Mouse (Mus musculus) urinary bladder, postnatal 10 days (tissue): ENCODE results near the gene Casq2.

Source experiments
- DNase-seq: peaks from one replicate; pipeline ENCODE4 v3.0.0; 2022; ENCODE audit warnings: low spot score

Gene Casq2

DNA sequence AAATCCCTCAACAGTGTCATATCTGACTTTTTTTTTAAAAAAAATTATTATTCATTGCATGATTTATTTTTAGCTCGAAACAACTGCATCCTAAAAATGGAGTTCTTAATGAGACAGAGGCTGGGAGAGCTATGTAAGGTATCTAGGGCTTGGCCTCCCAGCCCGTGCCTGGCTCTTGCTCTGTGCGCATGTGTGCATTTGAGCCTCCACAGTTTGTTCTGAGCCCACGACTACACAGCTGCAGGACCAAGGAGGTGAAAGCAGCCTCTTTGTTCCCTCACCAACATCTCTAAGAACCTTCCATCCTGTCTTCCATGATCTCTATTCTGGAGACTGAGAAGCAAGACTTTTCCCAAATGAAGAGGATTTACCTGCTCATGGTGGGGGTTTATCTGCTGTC is at the start of gene Casq2:
Gene Casq2 (plus strand): TSS at position 133 of the 400 bp plus-strand sequence.
- no peak for DNase-seq

DNA sequence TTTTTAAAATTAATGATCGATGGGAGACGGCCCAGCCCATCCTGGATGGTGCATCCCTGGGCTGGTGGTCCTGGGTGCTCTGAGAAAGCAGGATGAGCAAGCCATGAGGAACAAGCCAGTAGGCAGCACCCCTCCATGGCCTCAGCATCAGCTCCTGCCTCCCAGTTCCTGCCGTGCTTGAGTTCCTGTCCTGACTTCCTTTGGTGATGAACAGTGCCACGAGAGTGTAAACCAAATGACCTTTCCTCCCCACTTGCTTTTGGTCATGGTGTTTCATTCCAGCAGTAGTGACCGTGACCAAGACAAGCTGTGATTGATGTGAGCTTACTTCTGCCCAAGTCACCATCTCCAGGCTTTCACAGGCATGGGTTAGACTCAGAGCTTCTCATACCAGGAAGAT is 48.4 kb upstream of the Casq2 start:
- DNase-seq: no peak

DNA sequence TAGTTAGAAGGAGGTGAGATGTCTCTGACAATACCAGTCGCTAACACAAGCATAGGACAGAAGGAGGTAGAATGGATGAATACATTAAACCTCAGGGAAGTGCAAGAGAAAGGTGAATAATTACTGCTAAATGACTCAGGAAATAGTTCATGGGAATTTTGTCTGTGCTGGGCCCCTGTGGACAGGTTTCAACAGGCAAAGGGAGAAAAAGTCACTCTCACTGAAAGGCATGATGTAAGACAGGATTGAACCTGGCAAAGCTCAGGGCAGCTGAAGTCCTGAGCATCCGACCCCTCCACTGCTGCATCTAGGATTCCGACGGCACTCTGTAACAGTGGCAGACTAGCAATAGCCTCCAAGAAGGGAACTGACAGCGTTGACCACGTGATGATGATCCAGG is 47.6 kb upstream of the Casq2 start:
- no peak for DNase-seq

DNA sequence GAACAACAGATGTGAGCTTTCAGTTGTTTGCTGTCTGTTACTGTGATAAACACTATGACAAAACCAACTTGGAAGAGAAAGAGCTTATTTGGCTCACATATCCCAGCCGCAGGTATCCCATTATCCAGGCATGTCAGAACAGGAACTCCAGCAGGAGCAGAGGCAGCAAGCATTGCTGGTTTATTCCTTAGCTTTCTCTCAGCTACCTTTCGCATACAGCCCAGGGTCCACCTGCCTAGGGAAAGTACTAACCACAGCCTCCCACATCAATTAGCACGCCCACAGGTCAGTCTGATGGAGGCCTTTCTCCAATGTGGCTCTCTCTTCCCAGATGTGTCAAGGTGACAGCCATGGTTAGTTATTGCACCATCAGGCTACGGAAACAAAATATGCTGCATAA is 44.6 kb upstream of the Casq2 start:
- DNase-seq: no peak

DNA sequence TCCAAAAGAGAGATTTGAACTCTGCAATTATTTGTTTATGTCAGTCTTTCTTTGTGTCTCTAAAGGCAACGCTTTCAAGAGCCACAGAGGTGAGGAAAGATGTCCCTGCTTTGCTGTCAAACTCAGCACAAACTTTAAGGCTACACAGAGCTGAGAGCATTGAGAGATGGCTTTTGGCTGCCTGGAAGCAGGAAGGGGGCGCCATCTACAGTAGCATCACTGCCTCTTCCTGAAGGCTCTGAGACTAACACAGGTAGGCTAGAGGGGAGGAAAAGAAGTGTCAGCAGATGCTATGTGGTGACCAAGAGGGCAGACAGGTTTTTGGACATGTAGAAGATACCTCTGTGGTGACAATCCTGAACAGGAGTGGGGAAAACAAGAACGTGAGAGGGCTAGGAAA is 41.1 kb upstream of the Casq2 start:
- DNase-seq: no peak

DNA sequence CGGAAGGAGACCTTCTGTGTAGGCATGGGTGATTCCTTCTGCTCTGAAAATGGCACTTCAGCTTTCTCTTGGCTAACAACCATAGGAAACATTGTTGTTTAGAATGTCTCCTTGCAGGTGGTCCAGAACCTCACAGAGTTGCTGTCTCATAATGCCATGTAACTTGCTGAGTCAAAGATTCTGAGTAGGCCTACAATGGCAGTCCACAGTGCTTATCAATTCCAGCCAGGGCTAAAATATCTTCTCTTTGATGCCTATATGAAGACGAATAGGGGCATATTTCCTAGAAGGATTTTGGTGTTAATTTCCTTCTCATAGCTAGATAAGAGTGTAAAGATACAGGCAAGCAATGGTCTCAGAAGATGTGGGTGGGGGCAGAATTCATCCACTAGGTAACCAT is 38.7 kb upstream of the Casq2 start:
- DNase-seq: no peak

DNA sequence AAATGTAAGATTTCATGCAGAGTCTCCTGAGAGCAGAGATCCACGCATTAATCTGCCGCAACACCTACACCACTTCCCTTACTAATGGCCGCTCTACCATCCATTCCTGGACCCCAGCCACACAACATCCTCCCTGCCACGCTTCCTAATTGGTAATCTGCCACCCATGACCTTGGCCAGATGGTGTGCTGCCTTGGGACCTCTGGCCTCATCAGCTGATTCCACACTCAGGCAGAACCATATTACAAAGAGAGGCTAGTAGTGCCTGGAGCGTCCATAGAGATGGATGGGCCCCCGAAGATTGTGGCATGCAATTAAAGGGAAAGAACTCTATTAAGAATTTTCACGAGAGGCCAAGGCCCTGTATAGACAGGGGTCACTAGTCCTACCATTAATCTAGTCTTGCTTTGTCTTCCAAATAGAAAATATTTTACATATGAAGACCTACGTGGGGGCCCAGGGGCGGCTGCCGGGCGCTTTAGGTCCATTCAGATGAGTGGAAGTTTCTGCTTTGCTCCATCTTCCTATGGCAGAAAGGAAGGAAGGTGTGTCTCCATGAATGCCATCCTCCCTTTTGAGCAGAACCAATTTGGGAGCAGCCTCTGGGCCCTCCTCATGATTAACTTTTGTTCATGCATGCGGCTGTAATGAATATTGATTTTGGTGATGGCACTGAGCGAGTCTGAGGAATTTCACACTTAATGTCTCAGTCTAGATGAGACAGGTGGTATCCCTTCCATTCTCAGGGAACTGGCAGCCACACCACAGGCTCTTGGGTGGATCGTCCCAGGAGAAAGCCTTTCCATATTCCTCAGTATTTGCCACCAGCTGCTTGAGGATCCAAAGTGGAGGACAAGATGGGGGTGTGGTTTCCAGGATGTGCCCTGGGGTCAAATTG is 36.8 kb upstream of the Casq2 start:
- DNase-seq: no peak

DNA sequence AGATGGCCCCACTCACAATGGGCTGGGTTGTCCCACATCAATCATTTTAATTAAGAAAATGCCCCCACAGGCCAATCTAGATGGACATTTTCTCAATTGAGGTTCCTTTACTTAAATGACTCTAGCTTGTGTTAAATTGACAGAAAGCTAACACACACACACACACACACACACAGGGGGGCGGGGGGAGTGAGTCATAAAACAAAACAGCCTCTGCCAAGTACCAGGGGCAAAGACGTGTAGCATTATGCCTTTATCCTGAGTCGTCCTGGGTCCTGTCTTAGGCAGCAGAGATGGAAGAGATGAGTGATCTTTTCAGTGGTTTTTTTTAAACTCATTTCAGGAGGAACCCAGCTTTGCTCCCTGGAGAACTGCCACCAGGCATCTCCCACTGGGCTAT is 34.2 kb upstream of the Casq2 start:
- DNase-seq: no peak

DNA sequence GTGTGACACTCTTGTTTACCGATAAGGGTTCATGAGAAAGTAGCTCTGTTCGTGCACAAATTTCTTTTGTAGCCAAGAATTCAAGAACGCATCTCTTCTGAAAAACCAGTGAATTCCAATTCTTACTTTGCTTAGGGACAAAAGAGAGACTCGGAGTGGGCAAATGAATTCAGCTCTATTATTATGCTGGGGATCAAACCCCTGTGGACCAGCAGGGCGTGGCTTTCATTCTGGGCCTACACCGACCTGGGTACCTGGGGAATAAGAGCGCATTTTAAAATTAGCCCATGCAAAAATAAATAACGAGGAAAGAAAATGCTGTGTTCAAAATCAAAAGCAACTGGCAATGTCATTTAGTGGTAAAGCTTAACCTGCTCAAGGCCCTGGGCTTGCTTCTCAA is 32.9 kb upstream of the Casq2 start:
- no peak for DNase-seq

DNA sequence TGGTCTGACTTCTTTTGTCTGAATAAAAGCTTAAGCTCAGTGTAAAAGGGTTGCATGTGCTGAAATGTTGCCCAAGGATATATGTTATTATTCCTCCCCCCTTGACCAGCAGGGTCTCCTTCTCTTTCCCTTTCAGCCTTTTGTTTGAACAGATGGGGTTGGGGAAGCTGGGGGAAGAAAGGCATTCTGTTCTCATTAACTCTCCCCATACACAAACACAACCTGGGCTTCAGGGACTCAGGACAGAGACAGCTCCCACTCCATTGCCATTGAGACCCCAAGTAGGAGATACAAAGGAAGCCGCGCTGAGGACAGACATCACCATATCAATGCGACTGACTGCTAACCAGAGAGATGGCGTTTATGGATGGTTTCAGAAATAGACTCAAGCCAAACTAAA is 30.3 kb upstream of the Casq2 start:
- no peak for DNase-seq

DNA sequence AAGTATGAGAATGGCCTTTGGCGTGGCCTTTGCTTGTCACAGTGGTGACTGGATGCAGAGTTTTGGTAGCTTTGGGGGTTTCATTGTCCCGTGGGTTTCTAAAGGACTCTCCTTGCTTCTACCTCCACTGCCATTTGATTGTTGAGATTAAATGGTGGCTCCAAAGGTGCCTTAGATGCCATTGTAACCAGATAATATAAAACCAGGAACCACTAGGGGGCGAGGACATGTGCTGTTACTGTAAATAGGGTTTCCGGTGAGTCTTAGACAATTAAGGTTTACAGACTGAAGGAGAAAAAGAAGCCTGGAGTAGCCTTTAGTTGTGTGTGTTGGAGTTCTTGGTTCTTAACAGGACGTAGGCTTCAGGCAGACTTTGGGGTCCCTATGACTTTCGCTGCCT is 26.1 kb upstream of the Casq2 start:
- no peak for DNase-seq

DNA sequence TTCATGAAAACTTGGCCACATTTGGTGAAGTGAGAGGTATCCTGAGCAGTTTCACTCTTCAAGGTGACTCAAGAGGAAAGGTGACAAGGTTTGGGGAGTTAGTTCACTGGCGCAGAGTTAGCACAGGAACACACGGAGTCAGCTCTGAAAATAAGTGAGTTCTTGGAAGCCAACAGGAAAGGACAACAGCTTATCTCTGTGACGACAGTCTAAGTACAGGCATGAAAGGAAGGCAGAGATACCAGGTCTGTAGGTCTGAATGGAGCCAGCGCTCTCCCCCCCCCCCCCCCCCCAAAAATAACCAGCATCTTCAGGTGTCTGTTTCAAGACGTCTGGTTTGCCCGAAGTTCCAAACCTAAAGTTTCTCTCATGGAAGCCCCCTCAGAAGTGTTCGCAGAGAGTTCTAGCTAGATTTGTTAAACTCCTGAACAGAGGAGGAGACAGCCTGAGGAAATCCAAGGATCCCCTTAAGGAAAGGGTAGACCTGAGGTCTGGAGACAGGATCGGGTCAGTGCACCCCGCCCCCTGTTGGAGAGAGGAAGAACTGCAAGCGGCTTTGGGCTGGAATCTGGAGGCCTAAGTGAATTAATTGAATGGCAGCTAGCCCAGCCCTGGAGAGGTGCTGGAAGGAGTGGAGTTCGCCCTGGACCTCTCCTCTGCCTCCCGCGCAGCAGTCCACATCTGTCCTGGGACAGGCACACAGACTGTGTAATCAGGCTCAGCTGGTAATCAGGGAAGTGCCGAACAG is 24.1 kb upstream of the Casq2 start:
- DNase-seq: no peak

DNA sequence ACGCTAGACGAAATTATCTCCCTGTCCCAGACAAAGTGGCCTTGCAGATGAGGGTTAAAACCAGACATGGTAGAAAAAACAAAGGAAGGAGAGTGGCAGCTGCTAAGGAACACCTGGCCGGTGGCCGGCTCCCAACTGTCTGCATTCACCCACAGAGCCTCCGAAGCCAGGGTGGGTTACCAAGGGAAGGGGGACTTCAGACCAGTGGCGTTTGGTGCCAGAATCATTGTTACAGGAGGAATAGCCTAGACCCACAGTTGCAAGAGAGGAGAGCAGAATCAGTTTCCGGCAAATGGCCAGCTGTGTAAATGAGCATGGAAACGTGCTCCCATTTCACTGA is 23.6 kb upstream of the Casq2 start:
- DNase-seq: no peak

DNA sequence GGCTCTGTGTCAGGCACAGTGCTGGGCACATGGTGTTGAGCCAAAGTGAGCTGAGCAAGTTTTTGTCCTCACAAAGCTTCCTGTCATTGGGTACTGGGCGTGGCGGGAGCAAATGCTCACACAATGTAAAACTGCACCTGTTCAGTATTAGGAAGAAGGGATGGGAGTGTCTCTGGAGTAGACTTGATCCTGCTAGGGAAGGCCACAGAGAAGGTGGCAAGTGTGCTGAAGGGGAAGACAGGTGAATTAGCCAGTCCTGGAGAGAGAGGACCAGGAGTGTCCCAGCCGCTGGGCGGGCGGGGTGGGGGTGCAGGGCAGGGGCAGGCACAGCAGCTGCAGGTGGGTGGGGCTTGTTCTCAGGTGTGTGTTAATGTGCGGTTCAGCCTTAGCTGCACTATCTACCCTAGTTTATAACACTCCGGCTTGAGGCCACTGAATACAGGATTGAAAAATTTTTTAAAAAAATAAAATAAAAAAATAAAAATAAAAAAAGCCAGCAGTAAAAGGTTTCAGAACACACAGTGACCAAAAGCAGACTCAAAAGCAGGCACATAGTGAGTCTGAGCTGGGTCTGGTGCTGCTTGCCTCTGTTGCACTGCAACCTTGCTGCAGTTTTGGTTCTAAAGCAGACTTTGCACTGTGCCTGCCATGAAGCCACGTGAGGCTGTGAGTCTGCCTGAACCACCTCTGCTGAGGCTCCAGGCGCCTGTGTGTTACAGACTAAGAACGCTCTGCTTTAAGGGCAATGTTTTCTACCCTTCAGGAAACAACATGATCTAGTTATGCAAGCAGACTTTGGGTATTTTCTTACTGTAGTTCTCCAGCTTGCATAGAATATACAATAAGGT is 22.7 kb upstream of the Casq2 start:
- no peak for DNase-seq

DNA sequence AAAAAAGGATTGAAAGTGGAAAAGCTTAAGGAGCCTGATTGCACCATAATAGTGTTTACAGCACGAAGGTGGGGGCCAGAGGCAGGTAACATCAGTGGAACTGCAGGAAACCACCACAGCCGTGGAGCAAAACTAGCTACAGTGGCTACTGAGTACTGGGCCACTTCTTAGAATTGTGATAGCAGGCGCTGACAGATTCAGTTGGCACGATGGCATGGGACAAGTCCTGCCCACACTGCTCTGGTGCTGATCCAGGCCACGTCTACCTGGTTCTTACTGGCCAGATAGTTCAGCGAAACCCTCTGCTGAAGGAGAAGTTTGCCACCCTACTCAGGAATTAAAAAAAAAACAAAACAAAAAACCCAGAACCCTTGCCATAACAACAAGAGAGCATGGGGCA is 21.6 kb upstream of the Casq2 start:
- no peak for DNase-seq

DNA sequence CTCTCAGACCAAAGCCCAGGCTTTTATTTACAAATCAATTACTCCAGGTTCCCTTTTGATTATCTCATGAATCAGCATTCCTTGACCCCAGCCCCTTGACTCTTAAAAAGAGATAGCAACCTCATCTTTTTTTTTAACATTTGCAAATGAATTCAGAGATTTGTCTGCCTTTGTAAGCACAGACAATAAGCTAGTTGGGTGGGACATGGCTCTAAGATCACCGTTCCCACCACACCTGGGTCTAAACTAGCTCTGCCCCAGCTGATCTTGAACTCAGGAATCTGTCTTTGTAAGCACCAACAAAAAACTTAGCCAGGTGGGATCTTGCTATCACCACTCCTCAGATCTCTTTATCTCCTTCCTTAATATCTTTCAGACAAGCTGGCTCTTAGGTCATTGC is 18.9 kb upstream of the Casq2 start:
- no peak for DNase-seq

DNA sequence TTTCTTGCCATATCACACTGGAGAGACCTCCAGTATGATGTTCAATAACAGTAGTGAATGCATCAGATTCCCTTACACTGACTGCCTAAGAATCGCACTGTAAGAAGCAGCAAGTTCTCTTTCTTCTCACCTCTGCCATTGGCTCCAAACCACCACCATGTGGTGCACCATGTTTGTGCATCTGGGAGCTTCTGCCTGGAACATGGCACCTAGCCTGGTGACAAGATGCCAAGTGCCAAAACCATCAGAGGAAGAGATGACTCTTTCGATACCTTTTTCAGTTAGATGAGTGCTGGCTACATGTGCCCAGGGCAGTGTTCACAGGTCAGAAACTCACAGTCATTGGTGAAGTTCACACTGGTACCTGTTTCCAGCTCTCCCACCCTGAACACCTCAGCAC is 18.4 kb upstream of the Casq2 start:
- no peak for DNase-seq

DNA sequence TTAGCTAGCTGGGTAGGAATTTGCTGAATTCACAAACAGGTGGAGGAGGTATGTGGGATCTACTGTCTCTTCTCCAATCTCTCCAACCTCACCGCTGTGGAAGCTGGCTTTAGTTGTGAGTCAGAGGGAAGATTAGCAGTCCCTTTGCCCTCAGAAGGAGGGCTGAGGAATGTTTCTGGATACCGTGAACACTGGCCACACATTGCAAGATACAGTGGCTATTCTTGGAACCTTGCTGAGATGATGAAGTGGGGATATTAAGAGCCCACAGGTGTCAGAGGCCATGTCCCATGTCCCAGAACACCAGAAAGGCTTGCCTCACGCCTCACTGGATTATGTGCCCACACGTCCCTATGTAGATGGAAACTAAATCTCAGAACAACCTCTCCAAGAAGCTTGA is 17.0 kb upstream of the Casq2 start:
- DNase-seq: no peak

DNA sequence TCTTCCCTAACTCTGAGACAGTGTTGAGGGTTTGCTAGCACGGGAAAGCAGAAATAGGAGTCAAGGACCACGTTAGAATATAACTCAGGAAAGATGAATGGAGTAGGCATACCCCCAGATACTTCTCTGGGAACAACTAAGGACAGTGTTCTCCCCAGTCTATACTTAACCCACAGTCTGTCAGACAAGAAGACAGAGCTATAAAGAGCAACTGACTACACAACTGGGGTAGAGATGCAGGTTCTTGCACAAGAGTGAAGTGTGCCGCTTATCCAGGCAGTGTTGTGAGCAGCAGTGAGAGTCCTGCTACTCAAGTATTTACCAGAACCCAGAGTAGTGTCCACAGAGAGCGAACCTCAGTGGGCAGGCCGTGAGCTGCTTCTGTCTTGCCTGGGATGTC is 16.5 kb upstream of the Casq2 start:
- DNase-seq: no peak

DNA sequence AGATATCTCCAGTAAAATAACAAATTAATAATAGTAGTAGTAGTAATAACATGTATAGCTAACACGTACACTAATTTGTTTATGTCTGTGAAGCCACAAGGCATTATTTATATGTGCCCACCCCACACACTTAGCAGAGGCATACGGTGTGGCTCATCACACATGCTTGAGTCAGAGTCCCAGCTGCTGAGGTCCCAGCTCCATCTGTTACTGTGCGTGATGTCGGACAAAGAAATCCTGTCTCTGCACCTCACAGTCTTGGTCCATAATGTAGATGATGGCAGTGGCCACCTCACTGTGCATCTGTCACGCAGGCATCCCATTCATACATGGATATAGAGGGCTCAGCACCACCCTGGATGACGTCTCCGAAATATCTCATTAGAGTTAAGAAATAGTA is 15.9 kb upstream of the Casq2 start:
- DNase-seq: no peak

DNA sequence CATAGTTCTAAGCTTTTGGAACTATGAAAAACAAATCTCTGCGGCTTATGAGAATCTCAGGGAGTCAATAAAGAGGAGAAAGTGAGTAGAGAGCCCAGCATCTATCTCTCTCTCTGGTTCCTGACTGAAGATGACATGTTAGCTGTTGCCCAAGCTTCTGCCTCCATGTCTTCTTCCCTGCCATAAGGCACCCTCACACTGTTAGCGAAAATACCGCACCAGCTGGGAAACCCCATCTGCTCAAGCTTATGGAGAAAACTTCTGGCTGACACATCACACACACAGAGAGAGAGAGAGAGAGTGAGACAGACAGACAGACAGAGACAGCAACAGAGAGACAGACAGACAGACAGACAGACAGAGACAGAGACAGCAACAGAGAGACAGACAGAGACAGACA is 15.2 kb upstream of the Casq2 start:
- DNase-seq: no peak

DNA sequence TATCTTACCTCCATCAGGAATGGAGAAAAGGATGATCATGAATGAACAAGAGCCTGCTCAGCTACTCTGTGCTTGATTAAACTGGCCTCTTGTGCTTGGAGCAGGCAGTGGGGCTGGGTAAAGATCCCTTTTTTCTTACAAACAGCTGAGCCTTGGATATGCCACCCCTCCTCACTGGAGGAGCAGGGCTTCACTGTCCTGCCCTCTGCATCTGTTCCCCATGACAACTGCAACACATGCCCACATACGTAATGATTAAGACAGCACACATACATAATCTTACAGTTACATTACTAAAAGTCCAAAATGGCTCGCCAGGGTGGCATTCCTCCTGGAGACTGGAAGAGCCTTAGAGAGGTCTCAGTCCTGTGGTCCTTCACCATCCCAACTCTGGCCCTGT is 6.8 kb upstream of the Casq2 start:
- no peak for DNase-seq

DNA sequence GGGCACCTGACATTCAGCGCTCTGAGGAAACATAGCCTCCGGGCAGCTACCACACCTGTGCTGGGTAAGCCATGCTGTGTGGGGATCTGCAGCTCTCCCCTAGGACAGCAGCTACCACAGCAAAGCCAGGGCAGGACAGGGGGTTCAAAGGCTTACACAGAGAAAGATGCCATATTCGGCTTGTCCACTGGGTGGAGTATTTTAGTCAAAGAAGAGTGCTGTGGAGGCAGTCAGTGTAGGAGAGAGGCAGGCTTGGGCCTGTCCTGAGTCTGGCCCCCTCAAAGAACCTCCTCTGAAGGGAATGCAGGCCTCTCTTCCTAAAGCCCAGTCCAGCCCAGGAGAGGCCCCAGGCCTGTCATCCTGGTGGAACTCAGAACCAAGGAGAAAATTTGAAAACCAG is 4.4 kb upstream of the Casq2 start:
- peak; percentile 24 for DNase-seq
